Mouse (Mus musculus): ENCODE measurements at regions not wholly inside any gene's neighbourhood (a gene's known extent, or its start where the extent isn't known, plus 50 kb on each side); places are given as distances from the start of the nearest gene placed in this dataset.
A peak's percentile ranks its signal among the peaks of the same experiment; 100 is the strongest.

DNA sequence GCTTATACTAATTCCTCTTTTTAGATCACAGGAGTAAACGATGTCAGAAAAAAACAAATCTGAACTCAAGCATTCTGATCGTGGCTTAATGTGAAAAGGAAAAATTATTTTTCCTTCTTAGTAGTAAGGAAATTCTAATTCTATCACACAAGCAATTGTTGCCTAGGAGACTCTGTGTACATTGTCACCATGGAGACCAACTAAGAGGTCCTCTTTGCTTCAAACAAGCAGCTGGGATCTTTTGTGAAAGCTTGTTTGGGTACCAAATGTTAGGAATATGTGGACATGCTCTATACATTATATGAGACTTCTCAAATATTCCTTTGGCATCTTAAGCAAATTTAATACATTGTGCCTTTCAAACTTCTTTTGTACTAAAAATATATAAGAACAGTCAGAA, 345.9 kb upstream of the Atp10a start:
- H3K4me2 ChIP-seq = no peak overlapping the region
- H3K9ac ChIP-seq = no peak overlapping the region
- H3K27ac ChIP-seq = no peak overlapping the region
- no peaks in the 10 kb centered on the region for H3K27me3 ChIP-seq
- no peaks in the 10 kb centered on the region for H3K4me1 ChIP-seq (replicated peaks)
- no peak overlapping the region for H3K4me3 ChIP-seq
- H3K9me3 ChIP-seq (replicated peaks) = no peaks in the 10 kb centered on the region
- ATAC-seq (replicated peaks; ENCODE audit: insufficient number of reproducible peaks, insufficient read depth, low FRiP score, low read depth) = no peak
- 70% methylated on average over 2 of the region's 2 CpGs for WGBS
- H3K36me3 ChIP-seq = no peaks in the 10 kb centered on the region

DNA sequence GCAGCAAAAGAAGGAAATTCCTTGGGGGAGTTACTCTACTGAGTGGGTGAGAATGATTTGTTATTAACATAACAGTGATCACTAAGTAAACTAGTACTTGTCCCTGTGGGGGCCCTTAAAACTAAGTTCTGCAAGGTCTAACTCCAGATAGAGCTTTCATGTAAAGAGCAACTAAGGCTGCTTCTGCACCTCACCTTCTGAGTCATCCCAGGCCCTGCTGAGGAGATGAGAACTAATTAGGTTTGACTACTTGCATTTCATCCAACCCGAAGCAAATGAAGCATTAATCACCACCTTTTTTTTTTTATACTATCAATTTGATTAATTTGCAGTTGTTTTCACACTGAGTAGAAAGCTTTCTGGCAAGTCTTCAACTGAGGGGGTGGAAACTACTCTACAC, 333.6 kb upstream of the Atp10a start:
- Histone ChIP-seq H3K36me3 (no peaks in the 10 kb centered on the region), H3K27ac (no peak overlapping the region), H3K4me3 (no peak overlapping the region), H3K4me1 (replicated peaks) (no peaks in the 10 kb centered on the region), H3K9ac (no peak overlapping the region), H3K4me2 (no peak overlapping the region), H3K27me3 (no peaks in the 10 kb centered on the region), H3K9me3 (replicated peaks) (no peaks in the 10 kb centered on the region)
- 28% methylated on average over 1 of the region's 1 CpGs for whole genome bisulfite sequencing
- no peak for ATAC-seq (replicated peaks; ENCODE audit: insufficient number of reproducible peaks, insufficient read depth, low FRiP score, low read depth)

GRCm38 (mm10) chr7:58367384-58367783, 288.6 kb upstream of the Atp10a start:
- no peak for ATAC-seq (replicated peaks; ENCODE audit: insufficient number of reproducible peaks, insufficient read depth, low FRiP score, low read depth)
- no peaks in the 10 kb centered on the region for H3K4me1 ChIP-seq (replicated peaks)
- no peak overlapping the region for H3K27ac ChIP-seq
- no peaks in the 10 kb centered on the region for H3K27me3 ChIP-seq
- no peaks in the 10 kb centered on the region for H3K36me3 ChIP-seq
- H3K4me2 ChIP-seq = no peak overlapping the region
- WGBS = 50% methylated on average over 1 of the region's 1 CpGs
- H3K4me3 ChIP-seq = no peak overlapping the region
- no peaks in the 10 kb centered on the region for H3K9me3 ChIP-seq (replicated peaks)
- H3K9ac ChIP-seq = no peak overlapping the region

DNA sequence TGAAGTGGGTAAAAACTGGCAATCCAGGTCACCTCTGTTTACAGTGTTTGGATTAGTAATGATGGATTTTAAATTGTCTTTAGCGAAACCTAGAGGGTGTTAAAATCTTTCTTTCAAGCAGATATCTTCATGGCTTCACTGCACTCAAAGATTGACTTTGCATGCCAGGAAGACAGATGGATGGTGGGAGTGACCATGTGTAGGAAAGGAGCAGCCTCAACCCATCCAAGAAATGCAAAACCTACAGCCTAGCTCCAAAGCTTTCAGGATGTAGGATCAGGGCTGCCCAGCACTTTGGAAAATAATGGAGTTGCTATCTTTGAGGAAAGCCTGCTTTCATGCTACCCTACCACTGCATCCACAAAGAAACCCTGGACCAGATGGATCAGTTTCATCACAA, 272.6 kb upstream of the Atp10a start:
- Histone ChIP-seq H3K36me3 (no peaks in the 10 kb centered on the region), H3K27me3 (no peaks in the 10 kb centered on the region), H3K9me3 (replicated peaks) (no peaks in the 10 kb centered on the region), H3K4me1 (replicated peaks) (no peaks in the 10 kb centered on the region), H3K9ac (no peak overlapping the region), H3K4me3 (no peak overlapping the region), H3K4me2 (no peak overlapping the region), H3K27ac (no peak overlapping the region)
- ATAC-seq (replicated peaks; ENCODE audit: insufficient number of reproducible peaks, insufficient read depth, low FRiP score, low read depth) = no peak
- 51% methylated on average over 1 of the region's 1 CpGs for WGBS

GRCm38 (mm10) chr7:58388326-58388725, 267.6 kb upstream of the Atp10a start:
- no peak for ATAC-seq (replicated peaks; ENCODE audit: insufficient number of reproducible peaks, insufficient read depth, low FRiP score, low read depth)
- no peaks in the 10 kb centered on the region for H3K27me3 ChIP-seq
- H3K4me2 ChIP-seq = no peak overlapping the region
- no peaks in the 10 kb centered on the region for H3K4me1 ChIP-seq (replicated peaks)
- H3K9me3 ChIP-seq (replicated peaks) = no peaks in the 10 kb centered on the region
- H3K9ac ChIP-seq = no peak overlapping the region
- 32% methylated on average over 1 of the region's 1 CpGs for WGBS
- H3K4me3 ChIP-seq = no peak overlapping the region
- no peak overlapping the region for H3K27ac ChIP-seq
- H3K36me3 ChIP-seq = no peaks in the 10 kb centered on the region

GRCm38 (mm10) chr7:58392391-58393115, 263.4 kb upstream of the Atp10a start:
- Histone ChIP-seq H3K4me3 (no peak overlapping the region), H3K9me3 (replicated peaks) (no peaks in the 10 kb centered on the region), H3K27ac (no peak overlapping the region), H3K27me3 (no peaks in the 10 kb centered on the region), H3K9ac (no peak overlapping the region), H3K4me1 (replicated peaks) (no peaks in the 10 kb centered on the region), H3K4me2 (no peak overlapping the region), H3K36me3 (no peaks in the 10 kb centered on the region)
- 66% methylated on average over 4 of the region's 4 CpGs for WGBS
- no peak for ATAC-seq (replicated peaks; ENCODE audit: insufficient number of reproducible peaks, insufficient read depth, low FRiP score, low read depth)

GRCm38 (mm10) chr7:58397992-58398391, 258.0 kb upstream of the Atp10a start:
- H3K36me3 ChIP-seq = no peaks in the 10 kb centered on the region
- no peak for ATAC-seq (replicated peaks; ENCODE audit: insufficient number of reproducible peaks, insufficient read depth, low FRiP score, low read depth)
- H3K9me3 ChIP-seq (replicated peaks) = no peaks in the 10 kb centered on the region
- peak overlapping the region; percentile 56 for H3K4me3 ChIP-seq
- peak overlapping the region; percentile 87 for H3K27ac ChIP-seq
- H3K9ac ChIP-seq = peak overlapping the region; percentile 29; the same call in 1 of the 2 replicates
- H3K4me1 ChIP-seq (replicated peaks) = peaks cover 5% of the 10 kb centered on the region
- WGBS = 33% methylated on average over 6 of the region's 6 CpGs
- peak overlapping the region; percentile 68 for H3K4me2 ChIP-seq
- no peaks in the 10 kb centered on the region for H3K27me3 ChIP-seq

DNA sequence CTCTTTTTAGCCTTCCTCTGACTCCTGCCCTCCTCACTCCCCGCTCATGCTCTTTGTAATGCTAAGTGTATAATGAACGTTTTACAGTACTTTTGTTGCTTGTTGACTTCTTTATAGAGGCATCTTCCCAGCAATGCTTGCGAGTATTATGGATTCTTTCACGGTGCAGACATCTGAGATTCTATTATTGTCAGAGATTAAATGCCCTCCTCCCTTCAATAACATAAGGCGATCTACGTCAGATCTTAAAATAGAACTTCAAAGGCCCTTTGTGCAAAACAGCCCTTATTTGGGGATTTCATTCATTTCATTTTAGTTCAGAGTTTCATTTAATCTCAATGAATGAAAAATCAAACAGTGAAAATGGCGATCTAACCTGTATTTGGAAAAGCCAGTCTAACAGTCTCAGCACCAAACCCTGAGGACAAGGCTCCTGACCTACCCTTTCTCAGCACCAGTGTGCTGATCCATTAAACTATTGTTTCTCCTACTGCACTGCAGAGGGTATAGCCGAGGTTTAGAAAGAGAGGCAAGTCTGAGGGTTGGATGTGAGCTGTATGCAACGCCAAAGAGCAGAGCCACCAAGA, 257.3 kb upstream of the Atp10a start:
- Histone ChIP-seq H3K9ac (peak overlapping the region; percentile 29), H3K36me3 (no peaks in the 10 kb centered on the region), H3K27ac (peak overlapping the region; percentile 87), H3K27me3 (no peaks in the 10 kb centered on the region), H3K4me2 (peak overlapping the region; percentile 68), H3K9me3 (replicated peaks) (no peaks in the 10 kb centered on the region), H3K4me3 (peak overlapping the region; percentile 56), H3K4me1 (replicated peaks) (peaks cover 5% of the 10 kb centered on the region)
- ATAC-seq (replicated peaks; ENCODE audit: insufficient number of reproducible peaks, insufficient read depth, low FRiP score, low read depth) = no peak
- WGBS = 1% methylated on average over 9 of the region's 9 CpGs

DNA sequence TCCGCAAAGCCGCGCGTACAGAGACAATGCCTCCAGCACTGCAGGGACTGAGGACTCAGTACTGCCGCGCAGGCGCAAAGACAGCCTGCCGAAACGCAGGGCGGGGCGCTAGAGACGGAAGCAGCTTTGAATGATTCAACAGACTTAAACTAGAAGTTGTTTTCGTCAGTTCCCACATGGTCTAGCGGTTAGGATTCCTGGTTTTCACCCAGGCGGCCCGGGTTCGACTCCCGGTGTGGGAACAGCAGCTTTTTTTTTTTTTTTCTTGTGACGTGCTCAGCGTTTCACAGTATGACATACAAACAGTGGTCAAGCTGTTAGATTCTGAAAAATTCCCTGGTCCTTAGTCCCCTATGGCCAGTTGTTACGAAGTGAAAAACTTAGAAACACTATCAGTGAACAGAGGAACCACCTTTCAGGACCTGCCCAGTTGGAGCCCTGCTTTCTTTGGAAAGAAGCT, 256.8 kb upstream of the Atp10a start:
- peak; percentile 98 for ATAC-seq (replicated peaks; ENCODE audit: insufficient number of reproducible peaks, insufficient read depth, low FRiP score, low read depth)
- WGBS = under 1% methylated on average over 21 of the region's 21 CpGs
- Histone ChIP-seq H3K4me3 (peak overlapping the region; percentile 56), H3K4me1 (replicated peaks) (peaks cover 5% of the 10 kb centered on the region), H3K9me3 (replicated peaks) (no peaks in the 10 kb centered on the region), H3K9ac (peak overlapping the region; percentile 41), H3K36me3 (no peaks in the 10 kb centered on the region), H3K27me3 (no peaks in the 10 kb centered on the region), H3K4me2 (peak overlapping the region; percentile 68), H3K27ac (peak overlapping the region; percentile 87)

DNA sequence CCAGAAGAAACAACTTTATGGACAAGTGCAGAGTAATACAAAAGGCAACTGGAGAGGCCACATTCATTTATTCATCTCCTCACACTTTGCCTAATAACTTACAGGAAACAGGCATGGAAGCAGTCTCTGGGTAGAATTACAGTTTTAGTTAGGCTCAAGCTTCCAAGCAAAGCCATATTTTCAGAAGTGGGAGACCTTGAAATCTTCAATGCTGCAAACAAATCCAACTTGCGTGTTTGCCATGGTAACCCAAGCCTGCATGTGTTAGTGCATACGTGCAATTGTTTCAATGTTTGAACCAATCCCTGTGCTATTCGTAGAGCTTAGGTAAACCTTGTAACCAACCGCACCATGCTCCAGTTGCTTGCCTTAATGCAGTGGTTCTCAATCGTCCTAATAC, 256.3 kb upstream of the Atp10a start:
- peaks cover 5% of the 10 kb centered on the region for H3K4me1 ChIP-seq (replicated peaks)
- H3K4me2 ChIP-seq = peak overlapping the region; percentile 68
- peak overlapping the region; percentile 56 for H3K4me3 ChIP-seq
- ATAC-seq (replicated peaks; ENCODE audit: insufficient number of reproducible peaks, insufficient read depth, low FRiP score, low read depth) = no peak
- H3K36me3 ChIP-seq = no peaks in the 10 kb centered on the region
- H3K9ac ChIP-seq = peak overlapping the region; percentile 41; the same call in 1 of the 2 replicates
- H3K27ac ChIP-seq = peak overlapping the region; percentile 29
- H3K27me3 ChIP-seq = no peaks in the 10 kb centered on the region
- WGBS = 53% methylated on average over 5 of the region's 5 CpGs
- H3K9me3 ChIP-seq (replicated peaks) = no peaks in the 10 kb centered on the region

DNA sequence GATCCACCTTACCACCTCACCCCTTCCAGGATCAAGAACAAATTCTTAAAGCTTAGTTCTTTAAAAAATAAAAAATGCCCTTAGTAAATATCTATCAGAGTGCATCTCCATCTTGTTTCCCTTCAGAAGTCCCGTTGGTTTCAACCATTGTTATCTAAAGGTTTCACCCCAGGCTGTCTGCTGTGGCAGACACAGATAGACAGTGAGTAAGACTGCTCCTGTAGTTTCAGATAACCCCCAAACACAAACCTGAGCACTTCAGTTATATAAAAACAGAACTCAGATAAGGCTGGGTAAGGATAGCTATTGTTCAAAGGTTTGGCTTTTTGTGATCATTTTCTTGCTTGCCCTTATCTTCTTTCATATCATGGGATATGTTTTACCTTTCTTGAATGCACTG, 255.4 kb upstream of the Atp10a start:
- no peaks in the 10 kb centered on the region for H3K9me3 ChIP-seq (replicated peaks)
- H3K4me2 ChIP-seq = no peak overlapping the region
- WGBS = 23% methylated on average over 1 of the region's 1 CpGs
- H3K9ac ChIP-seq = no peak overlapping the region
- ATAC-seq (replicated peaks; ENCODE audit: insufficient number of reproducible peaks, insufficient read depth, low FRiP score, low read depth) = no peak
- H3K4me3 ChIP-seq = no peak overlapping the region
- no peak overlapping the region for H3K27ac ChIP-seq
- no peaks in the 10 kb centered on the region for H3K27me3 ChIP-seq
- no peaks in the 10 kb centered on the region for H3K36me3 ChIP-seq
- H3K4me1 ChIP-seq (replicated peaks) = peaks cover 5% of the 10 kb centered on the region
